Mouse (Mus musculus) urinary bladder, postnatal 36 days (tissue): ENCODE measurements around the gene Kcna2.

Experiments
- DNase-seq, 2 experiments: peaks; one replicate each; pipeline ENCODE4 v3.0.0; 2022; ENCODE audit warnings: low spot score in 2 of 2, mixed read lengths in 1 of 2

Gene Kcna2

GRCm38 (mm10) chr3:107100811-107101455 is at the start of gene Kcna2:
Gene Kcna2 (plus strand): TSS chr3:107101146.
- DNase-seq = no peak

GRCm38 (mm10) chr3:107061468-107061867 is 39.5 kb upstream of the Kcna2 start:
- DNase-seq = no peak

GRCm38 (mm10) chr3:107062771-107063170 is 38.2 kb upstream of the Kcna2 start:
- DNase-seq = no peak

GRCm38 (mm10) chr3:107065510-107066095 is 35.3 kb upstream of the Kcna2 start:
- no peak for DNase-seq

- DNase-seq = no peak
Observed at GRCm38 (mm10) chr3:107066165-107066850, 34.6 kb upstream of the Kcna2 start.

- no peak for DNase-seq
Observed at GRCm38 (mm10) chr3:107067245-107067644, 33.7 kb upstream of the Kcna2 start.

- DNase-seq = no peak
Observed at GRCm38 (mm10) chr3:107073863-107074262, 27.1 kb upstream of the Kcna2 start.

- no peak for DNase-seq
Observed at GRCm38 (mm10) chr3:107075705-107076104, 25.2 kb upstream of the Kcna2 start.

- no peak for DNase-seq
Observed at GRCm38 (mm10) chr3:107076658-107077057, 24.3 kb upstream of the Kcna2 start.

GRCm38 (mm10) chr3:107077101-107077500 is 23.8 kb upstream of the Kcna2 start:
- DNase-seq = no peak

- no peak for DNase-seq
Observed at GRCm38 (mm10) chr3:107080803-107081202, 20.1 kb upstream of the Kcna2 start.

GRCm38 (mm10) chr3:107081227-107081626 is 19.7 kb upstream of the Kcna2 start:
- DNase-seq = no peak

- no peak for DNase-seq
Observed at GRCm38 (mm10) chr3:107084586-107084985, 16.4 kb upstream of the Kcna2 start.

- DNase-seq = no peak
Observed at GRCm38 (mm10) chr3:107087410-107087809, 13.5 kb upstream of the Kcna2 start.

- DNase-seq = no peak
Observed at GRCm38 (mm10) chr3:107088820-107089219, 12.1 kb upstream of the Kcna2 start.

- DNase-seq = no peak
Observed at GRCm38 (mm10) chr3:107089475-107089874, 11.5 kb upstream of the Kcna2 start.

GRCm38 (mm10) chr3:107090001-107090400 is 10.9 kb upstream of the Kcna2 start:
- DNase-seq = no peak

- DNase-seq = no peak
Observed at GRCm38 (mm10) chr3:107090403-107091150, 10.4 kb upstream of the Kcna2 start.

- peak in 1 of 2 experiments; percentile 15 for DNase-seq
Observed at GRCm38 (mm10) chr3:107094028-107094427, 6.9 kb upstream of the Kcna2 start.

- no peak for DNase-seq
Observed at GRCm38 (mm10) chr3:107096269-107096731, 4.6 kb upstream of the Kcna2 start.

- DNase-seq = no peak
Observed at GRCm38 (mm10) chr3:107099866-107100265, 1.1 kb upstream of the Kcna2 start.

- no peak for DNase-seq
Observed at GRCm38 (mm10) chr3:107101456-107101786, 475 bp downstream of the Kcna2 start.
